Mouse (Mus musculus) heart, embryonic 13.5 days (tissue): ENCODE measurements around the gene Il33. TPM values are rescaled to one million over a fixed set of nuclear protein-coding genes. Genes with fewer than 3 reads are reported as not detected.

Experiments used
- ATAC-seq: fragments of 200-750 bp; cut with Nextera tagmentation; 2 replicates; pipeline ENCODE4 v1.8.0; 2017; ENCODE audit warnings: moderate TSS enrichment; ENCODE audit not compliant: insufficient number of reproducible peaks, low FRiP score, low TSS enrichment; ENCODE audit errors: extremely low read depth
- H3K27ac ChIP-seq: fragments of 300-500 bp; sonication (generic); replicated peaks from 2 replicates; pipeline ENCODE4 v1.5.1; 2015; ENCODE audit warnings: moderate library complexity, mild to moderate bottlenecking, inconsistent platforms
- H3K27me3 ChIP-seq: fragments of 300-500 bp; sonication (generic); replicated peaks from 2 replicates; pipeline ENCODE4 v1.6.1; 2015; ENCODE audit warnings: mild to moderate bottlenecking, inconsistent platforms
- H3K36me3 ChIP-seq: fragments of 300-500 bp; sonication (generic); 2 replicates; pipeline ENCODE4 v1.6.1; 2015; ENCODE audit warnings: mild to moderate bottlenecking, inconsistent platforms
- H3K4me1 ChIP-seq: fragments of 300-500 bp; sonication (generic); 2 replicates; pipeline ENCODE4 v1.6.1; 2015; ENCODE audit warnings: inconsistent platforms
- H3K4me2 ChIP-seq: fragments of 300-500 bp; sonication (generic); 2 replicates; pipeline ENCODE4 v1.6.1; 2015; ENCODE audit warnings: inconsistent platforms, mild to moderate bottlenecking, moderate library complexity
- H3K4me3 ChIP-seq: fragments of 300-500 bp; sonication (generic); 2 replicates; pipeline ENCODE4 v1.5.1; 2015; ENCODE audit warnings: moderate library complexity, mild to moderate bottlenecking, inconsistent platforms
- H3K9ac ChIP-seq: fragments of 300-500 bp; sonication (generic); 2 replicates; pipeline ENCODE4 v1.6.1; 2015; ENCODE audit warnings: inconsistent platforms, mild to moderate bottlenecking, moderate library complexity
- H3K9me3 ChIP-seq: fragments of 300-500 bp; sonication (generic); 2 replicates; pipeline ENCODE4 v1.6.1; 2016; ENCODE audit warnings: inconsistent platforms
- WGBS: fragments of 180-500 bp; shearing (Covaris S2); methylation state at CpG from one replicate; pipeline ENCODE4 v1.1.7; 2015; ENCODE audit warnings: mixed read lengths; 5-methylcytosine and 5-hydroxymethylcytosine counted together
- polyA plus RNA-seq: library from polyadenylated mRNA; unstranded; fragments of >200 nt; fragmentation: Nextera tagmentation; extraction: Ambion mirVana; gene quantifications from 2 replicates; pipeline ENCODE4 v1.2.1, GENCODE M21; 2015

The Il33 gene
- polyA plus RNA-seq, 1 experiment from 2014 or later: 7.0 TPM

GRCm38 (mm10) chr19:29894381-29894780 lies 30.5 kb upstream of the Il33 start:
- Histone ChIP-seq H3K4me1 (no peaks in the 10 kb centered on the region), H3K9ac (no peak overlapping the region), H3K4me2 (no peak overlapping the region), H3K27me3 (no peaks in the 10 kb centered on the region), H3K4me3 (no peak overlapping the region), H3K9me3 (peaks cover 3% of the 10 kb centered on the region; the same call in 1 of the 2 replicates), H3K27ac (no peak overlapping the region), H3K36me3 (no peaks in the 10 kb centered on the region)
- ATAC-seq: no peak
- 79% methylated on average over 12 of the region's 12 CpGs for WGBS

- H3K27me3 ChIP-seq: no peaks in the 10 kb centered on the region
- ATAC-seq: no peak
- H3K4me1 ChIP-seq: no peaks in the 10 kb centered on the region
- H3K27ac ChIP-seq: no peak overlapping the region
- no peak overlapping the region for H3K4me2 ChIP-seq
- H3K36me3 ChIP-seq: no peaks in the 10 kb centered on the region
- 75% methylated on average over 7 of the region's 7 CpGs for WGBS
- peaks cover 10% of the 10 kb centered on the region for H3K9me3 ChIP-seq
- H3K4me3 ChIP-seq: no peak overlapping the region
- H3K9ac ChIP-seq: no peak overlapping the region
Observed at GRCm38 (mm10) chr19:29895047-29895446, 29.9 kb upstream of the Il33 start.

GRCm38 (mm10) chr19:29900318-29900717 lies 24.6 kb upstream of the Il33 start:
- Histone ChIP-seq H3K4me2 (no peak overlapping the region), H3K9ac (no peak overlapping the region), H3K4me3 (no peak overlapping the region), H3K27me3 (no peaks in the 10 kb centered on the region), H3K4me1 (no peaks in the 10 kb centered on the region), H3K36me3 (no peaks in the 10 kb centered on the region), H3K27ac (no peak overlapping the region), H3K9me3 (peaks cover 14% of the 10 kb centered on the region)
- ATAC-seq: no peak
- 75% methylated on average over 3 of the region's 3 CpGs for WGBS

GRCm38 (mm10) chr19:29902343-29903070 lies 22.4 kb upstream of the Il33 start:
- no peak overlapping the region for H3K27ac ChIP-seq
- 68% methylated on average over 4 of the region's 4 CpGs for WGBS
- H3K4me3 ChIP-seq: no peak overlapping the region
- ATAC-seq: no peak
- no peaks in the 10 kb centered on the region for H3K4me1 ChIP-seq
- no peak overlapping the region for H3K4me2 ChIP-seq
- H3K9me3 ChIP-seq: peaks cover 14% of the 10 kb centered on the region
- no peaks in the 10 kb centered on the region for H3K36me3 ChIP-seq
- H3K9ac ChIP-seq: no peak overlapping the region
- H3K27me3 ChIP-seq: no peaks in the 10 kb centered on the region

GRCm38 (mm10) chr19:29905896-29906295 lies 19.0 kb upstream of the Il33 start:
- Histone ChIP-seq H3K9ac (no peak overlapping the region), H3K4me3 (no peak overlapping the region), H3K27me3 (no peaks in the 10 kb centered on the region), H3K27ac (no peak overlapping the region), H3K4me2 (no peak overlapping the region), H3K9me3 (no peaks in the 10 kb centered on the region), H3K36me3 (no peaks in the 10 kb centered on the region), H3K4me1 (no peaks in the 10 kb centered on the region)
- 67% methylated on average over 1 of the region's 1 CpGs for WGBS
- no peak for ATAC-seq

GRCm38 (mm10) chr19:29909166-29909565 lies 15.7 kb upstream of the Il33 start:
- Histone ChIP-seq H3K36me3 (no peaks in the 10 kb centered on the region), H3K4me2 (no peak overlapping the region), H3K9me3 (no peaks in the 10 kb centered on the region), H3K4me1 (no peaks in the 10 kb centered on the region), H3K9ac (no peak overlapping the region), H3K4me3 (no peak overlapping the region), H3K27me3 (no peaks in the 10 kb centered on the region), H3K27ac (no peak overlapping the region)
- 50% methylated on average over 1 of the region's 1 CpGs for WGBS
- ATAC-seq: no peak

GRCm38 (mm10) chr19:29911919-29912318 lies 13.0 kb upstream of the Il33 start:
- Histone ChIP-seq H3K27ac (no peak overlapping the region), H3K9ac (no peak overlapping the region), H3K4me1 (no peaks in the 10 kb centered on the region), H3K4me3 (no peak overlapping the region), H3K27me3 (no peaks in the 10 kb centered on the region), H3K4me2 (no peak overlapping the region), H3K9me3 (no peaks in the 10 kb centered on the region), H3K36me3 (no peaks in the 10 kb centered on the region)
- WGBS: 73% methylated on average over 6 of the region's 6 CpGs
- ATAC-seq: no peak

- no peak overlapping the region for H3K4me2 ChIP-seq
- H3K9me3 ChIP-seq: no peaks in the 10 kb centered on the region
- H3K9ac ChIP-seq: no peak overlapping the region
- WGBS: 71% methylated on average over 5 of the region's 5 CpGs
- H3K36me3 ChIP-seq: no peaks in the 10 kb centered on the region
- H3K27me3 ChIP-seq: no peaks in the 10 kb centered on the region
- no peak for ATAC-seq
- H3K27ac ChIP-seq: no peak overlapping the region
- H3K4me3 ChIP-seq: no peak overlapping the region
- 0 out of 2 replicates have a peak, but pooled peaks cover 4% of the 10 kb centered on the region for H3K4me1 ChIP-seq
Observed at GRCm38 (mm10) chr19:29917421-29917820, 7.5 kb upstream of the Il33 start.

- H3K27me3 ChIP-seq: no peaks in the 10 kb centered on the region
- peak overlapping the region; percentile 57 for H3K4me2 ChIP-seq
- H3K9me3 ChIP-seq: no peaks in the 10 kb centered on the region; the same call in 1 of the 2 replicates
- no peak for ATAC-seq
- H3K27ac ChIP-seq: peak overlapping the region; percentile 41
- peak overlapping the region; percentile 26 for H3K4me3 ChIP-seq
- no peaks in the 10 kb centered on the region for H3K36me3 ChIP-seq
- H3K4me1 ChIP-seq: peaks cover 30% of the 10 kb centered on the region
- WGBS: 29% methylated on average over 12 of the region's 12 CpGs
- peak overlapping the region; percentile 37 for H3K9ac ChIP-seq
Observed at GRCm38 (mm10) chr19:29926101-29926755, 1.3 kb downstream of the Il33 start.

- peaks cover 18% of the 10 kb centered on the region for H3K4me1 ChIP-seq
- H3K27ac ChIP-seq: no peak overlapping the region
- H3K36me3 ChIP-seq: no peaks in the 10 kb centered on the region
- no peak for ATAC-seq
- no peaks in the 10 kb centered on the region for H3K27me3 ChIP-seq
- H3K9me3 ChIP-seq: no peaks in the 10 kb centered on the region; the same call in 1 of the 2 replicates
- H3K9ac ChIP-seq: no peak overlapping the region
- 59% methylated on average over 5 of the region's 5 CpGs for WGBS
- no peak overlapping the region for H3K4me2 ChIP-seq
- no peak overlapping the region for H3K4me3 ChIP-seq
Observed at GRCm38 (mm10) chr19:29930296-29930695, 5.4 kb downstream of the Il33 start.

GRCm38 (mm10) chr19:29937445-29937844 lies 12.5 kb downstream of the Il33 start:
- H3K4me2 ChIP-seq: peak overlapping the region; percentile 56
- H3K4me1 ChIP-seq: peaks cover 22% of the 10 kb centered on the region
- no peak overlapping the region; the same call in 1 of the 2 replicates for H3K9ac ChIP-seq
- ATAC-seq: no peak
- no peaks in the 10 kb centered on the region for H3K9me3 ChIP-seq
- no peaks in the 10 kb centered on the region for H3K27me3 ChIP-seq
- WGBS: 38% methylated on average over 8 of the region's 8 CpGs
- H3K4me3 ChIP-seq: 0 out of 2 replicates have a peak overlapping the region, but pooled peaks have one; percentile 11
- H3K36me3 ChIP-seq: no peaks in the 10 kb centered on the region
- H3K27ac ChIP-seq: peak overlapping the region; percentile 28; the same call in 1 of the 2 replicates
